Mouse (Mus musculus) embryo, embryonic 9.5 days (tissue): Measurements from ENCODE around the gene Fam174a.
A peak's percentile ranks its signal among the peaks of the same experiment; 100 is the strongest.

ENCODE experiments used
- DNase-seq: peaks from one replicate; pipeline ENCODE4 v3.0.0-alpha.2; 2017; ENCODE audit errors: extremely low spot score

The Fam174a gene

DNA sequence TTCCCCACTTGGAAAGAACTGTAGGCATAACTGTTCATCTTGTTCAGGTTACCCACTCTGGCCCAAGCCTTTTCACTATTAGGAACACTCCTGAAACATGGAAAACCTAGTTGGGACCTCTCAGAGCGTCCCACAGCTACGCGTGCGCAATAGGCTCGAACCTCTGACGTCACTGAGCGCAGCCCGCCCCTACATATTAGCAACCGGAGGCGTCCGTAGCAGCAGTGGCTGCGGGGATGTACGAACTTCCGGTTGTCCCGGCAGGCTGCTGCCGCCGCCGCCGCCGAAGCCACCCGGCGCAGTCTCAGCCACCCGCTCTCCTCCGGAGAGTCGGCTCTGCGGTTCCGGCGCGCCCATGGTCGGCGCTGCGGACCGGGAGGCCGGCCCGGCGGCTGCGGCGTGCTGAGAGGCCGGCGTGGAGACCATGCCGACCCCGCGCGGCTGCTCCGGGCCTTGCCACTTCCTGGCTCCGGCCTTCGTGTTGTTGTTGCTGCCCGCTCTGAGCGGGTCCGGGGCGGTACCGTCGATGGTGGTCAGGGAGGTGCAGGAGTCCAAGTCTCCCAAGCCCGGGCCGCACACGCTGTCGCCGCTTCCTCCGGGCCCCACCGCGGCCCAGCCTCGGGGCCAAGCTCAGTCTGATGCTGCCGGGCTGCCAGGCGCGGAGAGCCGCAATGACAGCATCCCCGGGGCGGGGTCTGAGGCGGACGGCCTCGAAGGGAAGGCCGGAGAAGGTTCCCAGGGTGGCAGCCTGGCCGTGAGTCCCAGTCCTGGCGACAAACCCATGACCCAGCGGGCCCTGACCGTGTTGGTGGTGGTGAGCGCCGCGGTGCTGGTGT is at the start of gene Fam174a:
Gene Fam174a (plus strand): TSS at position 231 of the 836 bp plus-strand sequence.
- peak; percentile 87 for DNase-seq

DNA sequence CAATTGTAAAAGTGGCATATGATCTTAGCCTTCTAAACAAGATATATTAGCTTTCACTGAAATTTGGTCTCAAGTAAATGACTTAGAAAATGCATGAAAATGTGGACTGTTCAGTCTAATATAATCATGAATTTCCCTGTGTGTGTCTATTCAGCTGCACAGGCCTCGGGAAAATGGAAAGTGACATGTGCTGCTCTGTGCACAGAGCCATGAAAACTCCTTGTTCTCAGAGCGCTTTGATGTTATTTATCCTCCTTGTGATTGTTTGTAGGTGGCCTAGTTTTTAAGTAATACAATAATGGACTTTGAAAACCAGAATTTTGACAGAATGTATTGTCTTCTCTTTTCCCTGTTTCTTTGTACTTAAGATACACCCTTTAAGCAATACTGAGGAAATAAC is 49.6 kb upstream of the Fam174a start:
- DNase-seq = no peak

DNA sequence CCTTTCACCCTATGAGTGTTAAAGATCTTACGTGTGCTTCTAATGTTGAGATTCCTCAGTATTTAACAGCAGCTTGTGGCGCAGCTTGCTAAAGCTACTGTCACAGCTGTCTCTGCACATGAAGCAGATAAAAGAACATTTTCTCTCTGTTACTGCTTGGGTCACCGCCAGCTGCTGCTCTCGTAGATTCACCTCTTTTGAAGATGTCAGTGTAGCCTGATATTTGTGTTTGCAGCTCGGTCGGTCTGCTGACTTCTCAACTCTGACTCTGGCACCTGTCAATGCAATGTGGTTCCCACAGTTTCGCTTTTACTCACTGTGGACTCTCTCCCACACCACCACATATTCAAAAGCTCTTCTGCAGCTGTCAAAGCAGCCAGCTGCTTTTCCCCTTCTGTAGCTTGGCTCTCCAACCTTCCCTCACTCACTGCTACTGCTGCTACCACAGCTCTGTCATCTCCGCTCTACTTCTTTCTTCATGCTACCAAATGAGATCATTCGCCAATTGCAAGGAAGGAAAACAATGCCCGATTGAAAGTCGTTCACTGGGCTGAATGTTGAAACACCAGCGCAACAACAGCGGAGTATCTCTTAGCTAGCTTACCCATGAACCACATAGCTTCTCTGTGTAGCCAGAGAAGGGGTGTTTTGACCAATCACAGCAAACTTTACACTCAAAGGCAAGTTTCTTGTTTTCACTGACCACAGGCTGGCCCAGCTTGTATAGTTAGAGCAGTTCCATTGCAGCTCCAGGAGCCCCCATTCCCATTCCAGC is 45.3 kb upstream of the Fam174a start:
- DNase-seq = no peak

DNA sequence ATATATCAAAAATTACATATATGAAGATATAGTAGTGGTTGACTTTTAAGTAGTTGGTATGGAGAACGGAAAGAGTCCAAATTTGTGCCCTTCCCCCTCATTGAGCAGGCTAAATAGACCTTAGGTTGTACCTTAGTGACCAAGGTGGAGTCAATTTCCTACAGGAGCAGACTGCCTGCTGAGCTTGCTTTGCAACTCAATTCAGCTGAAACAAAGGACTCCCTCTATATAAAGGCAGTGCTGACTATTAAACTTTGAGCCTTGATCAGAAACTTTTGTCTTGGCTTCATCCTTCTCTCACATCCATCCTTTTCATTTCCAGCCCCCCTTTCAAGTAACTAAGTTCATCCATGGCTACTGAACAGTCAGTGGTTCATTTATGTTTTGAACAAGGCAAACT is 40.1 kb upstream of the Fam174a start:
- no peak for DNase-seq

DNA sequence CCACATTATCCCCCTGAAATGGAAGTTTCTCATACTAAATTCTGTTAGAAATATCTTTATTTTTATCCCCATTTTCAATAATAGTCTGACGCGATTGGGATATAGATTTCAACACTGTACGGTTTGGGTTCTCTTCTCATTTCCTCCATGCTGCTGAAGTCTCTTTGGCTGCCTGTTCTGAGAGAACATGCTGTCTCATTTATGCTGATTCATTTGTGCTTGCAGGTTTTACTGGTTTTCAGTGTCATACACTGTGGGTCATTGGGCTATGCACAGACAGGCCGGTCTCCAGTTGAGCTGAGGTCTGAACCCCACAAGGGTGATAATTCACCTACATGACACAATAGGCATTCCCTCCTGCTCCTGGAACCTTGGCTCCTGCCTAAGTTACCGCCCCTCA is 5.1 kb upstream of the Fam174a start:
- no peak for DNase-seq

DNA sequence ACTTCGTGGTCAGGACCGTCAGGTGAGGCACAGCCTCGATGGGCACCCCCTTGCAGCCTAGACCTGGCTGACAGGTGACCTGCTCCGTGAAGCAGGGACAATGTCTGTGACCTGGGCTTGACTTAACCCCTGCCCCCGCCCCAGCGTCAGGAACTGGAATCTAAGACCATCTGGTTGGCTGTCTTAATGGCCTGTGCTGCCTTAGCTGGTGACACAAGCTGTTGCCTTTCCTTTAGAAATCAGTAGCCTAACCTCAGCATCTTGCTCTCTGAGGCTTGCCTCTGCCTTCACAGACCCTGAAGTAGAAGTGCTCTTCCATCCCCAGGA is 769 bp downstream of the Fam174a start:
- no peak for DNase-seq

DNA sequence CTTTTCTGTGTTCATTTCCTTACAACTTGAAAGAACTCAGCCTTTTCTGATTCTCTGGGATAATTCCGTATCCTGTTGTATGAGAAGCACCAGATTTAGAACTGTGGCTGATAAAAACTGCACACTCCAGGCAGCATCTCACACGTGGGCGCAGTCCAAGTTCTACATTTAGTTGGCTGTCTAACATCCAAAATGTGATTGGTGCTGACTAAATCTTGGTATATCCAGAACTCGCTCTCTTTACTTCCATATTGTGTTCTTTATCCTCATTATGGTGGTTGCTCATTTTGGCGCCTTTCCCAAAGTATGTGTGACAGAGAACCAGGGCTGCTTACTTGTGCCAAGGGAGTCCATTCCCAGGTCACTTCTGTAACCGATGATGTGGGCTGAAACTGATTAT is 2.6 kb downstream of the Fam174a start:
- no peak for DNase-seq

DNA sequence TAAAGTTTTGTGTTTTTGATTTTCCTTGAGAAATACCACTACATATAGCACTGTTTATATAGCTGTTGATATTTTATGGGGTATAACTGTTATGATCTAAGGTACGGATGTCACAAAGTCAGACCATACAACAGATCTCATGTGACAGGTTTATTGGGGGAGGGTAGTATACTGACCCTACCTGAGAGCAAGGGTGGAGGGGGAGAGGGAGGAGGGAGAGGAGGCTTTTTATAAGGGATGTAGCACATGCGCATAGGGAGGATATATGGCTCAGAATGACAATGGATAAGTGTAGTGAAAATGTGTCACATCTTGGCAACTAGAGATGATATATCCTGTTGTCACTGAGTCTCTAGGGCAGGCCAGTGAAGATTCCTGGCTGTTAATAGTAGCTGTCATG is 8.8 kb downstream of the Fam174a start:
- DNase-seq = no peak

DNA sequence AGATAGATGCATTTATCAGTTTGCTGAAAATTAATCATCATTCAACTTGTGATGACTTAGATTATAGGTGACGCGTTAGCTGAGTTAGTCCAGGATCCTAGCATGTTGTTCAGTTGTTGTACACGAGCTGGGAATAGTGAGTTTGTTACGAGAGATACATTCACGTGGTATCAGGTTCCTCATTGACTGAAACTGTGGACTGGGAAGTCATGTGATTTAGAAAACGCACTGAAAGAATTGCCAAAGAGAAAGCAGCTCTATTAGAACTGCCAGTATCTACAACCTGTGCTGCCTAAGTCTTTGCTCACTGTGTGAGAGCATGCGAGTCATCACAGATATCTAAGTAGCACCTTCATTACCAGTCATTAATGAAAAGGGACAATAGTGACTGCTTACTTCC is 9.6 kb downstream of the Fam174a start:
- DNase-seq = no peak

DNA sequence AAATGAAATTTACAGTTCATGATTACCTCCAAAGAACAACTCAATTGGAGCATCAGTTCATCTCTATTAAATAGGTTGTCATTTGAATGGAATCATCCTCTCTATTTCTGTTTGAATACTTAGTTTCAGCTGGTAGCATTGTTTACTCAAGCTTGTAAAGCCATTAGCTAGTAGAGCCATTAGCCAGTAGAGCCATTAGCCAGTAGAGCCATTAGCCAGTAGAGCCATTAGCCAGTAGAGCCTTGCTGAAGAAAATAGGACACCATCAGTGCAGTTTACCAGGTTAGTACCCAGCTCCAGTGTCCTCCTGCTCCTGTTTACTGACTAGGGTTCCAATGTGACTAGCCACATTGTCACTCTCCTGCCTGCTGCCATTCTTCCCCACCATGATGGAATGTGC is 13.4 kb downstream of the Fam174a start:
- DNase-seq = no peak

DNA sequence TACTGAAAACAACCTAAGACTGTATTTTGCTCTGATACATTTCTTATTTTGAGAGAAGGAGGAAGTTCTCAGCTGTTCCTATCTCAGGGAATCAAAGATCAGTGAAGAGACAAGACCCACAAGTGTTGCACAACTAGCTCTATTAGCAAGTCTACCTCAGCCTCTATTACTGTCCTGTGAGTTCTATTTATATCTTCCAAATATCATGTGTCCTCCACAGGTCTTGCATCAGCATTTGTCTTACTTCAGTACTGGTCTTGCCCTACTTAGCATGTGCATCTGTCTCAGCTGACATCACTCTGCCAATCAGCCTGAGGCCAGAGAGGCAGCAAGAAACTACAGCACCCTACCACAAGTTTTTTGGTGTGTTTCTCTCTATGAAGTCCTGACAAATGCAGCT is 26.2 kb downstream of the Fam174a start:
- DNase-seq = no peak

DNA sequence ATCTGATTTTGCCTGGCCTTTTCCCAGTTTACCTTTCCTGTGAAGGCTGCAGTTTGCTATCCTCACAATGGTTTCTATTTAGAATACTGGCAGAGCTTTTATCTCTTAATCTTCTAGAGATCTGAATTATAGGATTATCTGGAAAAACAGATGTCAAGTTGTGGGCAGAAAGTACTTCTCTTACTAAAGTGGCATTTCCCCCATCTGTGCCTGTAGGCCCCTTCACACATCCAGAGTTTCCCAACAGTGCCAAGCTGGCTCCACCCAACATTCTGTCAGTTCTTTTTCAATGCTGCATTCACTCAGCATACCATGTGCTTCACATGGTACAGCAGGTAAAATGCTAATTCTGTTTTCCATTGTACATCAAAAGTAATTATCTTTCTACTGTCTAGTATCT is 28.8 kb downstream of the Fam174a start:
- DNase-seq = no peak

DNA sequence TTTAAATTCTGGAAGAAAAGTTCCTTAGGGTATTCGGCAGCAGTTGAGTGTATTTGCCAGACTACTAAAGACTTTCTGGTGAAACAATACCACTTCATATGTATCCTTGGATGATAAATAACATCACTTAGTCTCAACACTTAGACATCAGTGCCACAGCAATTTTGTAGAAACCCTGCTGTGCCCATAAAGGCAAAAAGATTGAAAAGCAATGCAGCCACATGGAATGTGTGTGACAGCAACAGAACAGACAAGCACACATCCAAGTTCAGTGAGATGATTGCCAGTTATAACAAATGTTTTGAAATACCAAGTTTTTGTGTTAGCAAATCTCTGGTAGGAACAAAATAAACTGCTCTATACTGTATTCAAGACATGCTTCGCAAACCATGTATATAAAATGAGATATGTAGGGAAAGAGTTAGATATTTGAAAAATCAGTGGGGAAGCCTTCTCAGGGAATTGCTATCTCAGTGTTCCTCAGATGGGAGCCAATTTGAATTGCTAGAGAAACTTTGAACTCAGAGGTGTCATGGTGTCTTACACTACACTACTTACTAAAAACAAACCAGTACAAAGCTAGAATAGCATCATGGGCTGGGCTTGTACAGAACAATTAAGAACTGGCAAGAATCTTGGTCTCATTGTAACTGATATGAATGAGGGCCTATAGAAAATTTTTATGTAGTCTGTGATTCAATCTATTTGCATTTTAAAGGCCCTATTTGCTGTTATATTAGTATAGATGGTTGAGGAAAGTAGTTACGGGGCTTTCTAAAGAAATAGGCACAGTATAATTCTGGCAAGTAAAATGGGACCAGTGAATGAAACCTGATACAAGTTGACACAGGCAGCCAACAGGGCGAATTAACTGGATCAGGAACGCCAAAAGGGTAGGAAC is 30.4 kb downstream of the Fam174a start:
- no peak for DNase-seq

DNA sequence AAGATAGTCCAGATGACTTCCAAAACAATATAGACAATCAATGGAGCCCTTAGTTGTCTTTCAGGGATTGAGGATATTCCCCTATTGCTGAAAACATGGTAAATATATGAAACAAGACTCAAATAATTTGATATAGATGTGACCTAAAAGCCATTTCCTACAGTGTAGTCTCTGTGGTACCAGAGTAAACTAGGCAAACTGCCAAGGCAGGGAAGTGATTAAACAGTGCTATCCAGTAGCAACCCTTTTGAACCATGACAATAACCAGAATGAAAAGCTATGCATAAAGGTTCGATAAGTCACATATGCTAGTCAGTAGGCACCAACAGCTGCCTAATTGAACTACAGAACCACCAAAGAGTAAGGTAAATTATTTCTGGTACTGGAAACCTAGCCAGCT is 40.7 kb downstream of the Fam174a start:
- no peak for DNase-seq

DNA sequence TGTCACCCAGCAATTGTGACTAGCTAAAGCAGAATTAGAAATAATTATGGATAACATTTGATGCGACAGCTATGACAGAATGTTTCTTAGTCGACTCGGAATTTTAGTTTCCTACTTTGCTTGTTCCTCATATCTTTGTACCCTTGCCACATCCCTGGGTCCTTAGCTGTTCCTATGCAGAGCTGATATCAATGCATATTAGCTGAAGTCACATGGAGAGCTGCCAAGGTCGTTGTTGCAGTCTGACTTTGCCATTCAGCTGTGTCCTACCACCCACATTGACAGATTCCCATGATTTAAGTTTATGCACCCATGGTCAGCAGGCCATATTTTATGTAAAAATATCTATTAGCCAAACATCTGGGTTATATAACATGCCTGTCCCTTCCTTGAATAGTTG is 43.5 kb downstream of the Fam174a start:
- DNase-seq = no peak

DNA sequence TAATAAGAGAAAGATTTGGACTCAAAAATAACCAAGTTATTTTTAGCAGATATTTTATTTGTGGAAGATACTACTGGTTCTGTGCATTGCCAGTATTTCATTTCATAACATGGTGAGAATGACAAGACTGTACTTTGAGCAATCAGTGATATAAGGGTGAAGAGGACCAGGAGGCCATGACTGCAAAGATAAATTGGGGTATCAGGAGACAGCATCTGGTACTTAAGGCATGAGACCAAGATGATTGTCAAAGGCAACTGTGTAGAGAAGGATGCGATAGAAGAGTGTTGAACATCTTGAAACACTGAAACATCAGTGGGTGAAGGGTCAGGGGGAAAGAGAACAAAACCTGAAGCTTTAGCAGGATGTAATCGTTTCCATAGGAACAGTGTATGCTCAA is 50.3 kb downstream of the Fam174a start:
- no peak for DNase-seq

DNA sequence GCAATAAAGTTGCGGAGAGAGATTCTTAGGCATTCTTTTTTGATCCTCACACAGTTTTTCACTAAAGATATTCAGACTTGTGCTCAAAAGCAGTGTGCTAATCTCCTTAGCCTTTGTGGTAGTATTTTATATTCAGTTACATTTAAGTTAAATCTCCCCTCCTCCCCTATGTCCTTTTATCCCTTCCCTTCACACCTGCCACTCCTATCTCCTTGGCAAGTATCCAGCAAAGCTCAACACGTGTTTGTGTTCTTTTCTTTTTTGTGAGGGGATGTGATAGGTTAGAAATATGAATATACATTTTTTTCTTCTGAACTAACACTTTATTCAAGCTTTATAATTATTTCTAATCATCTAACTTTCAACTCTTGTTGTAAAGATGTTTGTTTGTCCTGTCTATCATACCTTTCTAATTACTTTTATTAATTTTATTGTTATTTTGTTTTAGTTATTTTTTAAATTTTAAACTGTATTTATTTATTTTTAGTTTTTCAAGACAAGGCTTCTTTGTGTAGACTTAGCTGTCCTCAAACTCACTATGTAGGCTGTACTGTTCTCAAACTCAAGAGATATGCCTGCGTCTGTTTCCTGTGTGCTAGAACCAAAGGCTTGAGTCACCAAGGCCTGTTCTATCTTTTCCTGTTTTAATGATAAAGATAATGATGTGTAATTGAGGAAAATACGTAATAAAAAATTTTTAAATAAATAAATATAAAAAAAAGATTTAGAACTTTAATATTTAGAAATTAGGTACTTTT is 53.4 kb downstream of the Fam174a start:
- no peak for DNase-seq

DNA sequence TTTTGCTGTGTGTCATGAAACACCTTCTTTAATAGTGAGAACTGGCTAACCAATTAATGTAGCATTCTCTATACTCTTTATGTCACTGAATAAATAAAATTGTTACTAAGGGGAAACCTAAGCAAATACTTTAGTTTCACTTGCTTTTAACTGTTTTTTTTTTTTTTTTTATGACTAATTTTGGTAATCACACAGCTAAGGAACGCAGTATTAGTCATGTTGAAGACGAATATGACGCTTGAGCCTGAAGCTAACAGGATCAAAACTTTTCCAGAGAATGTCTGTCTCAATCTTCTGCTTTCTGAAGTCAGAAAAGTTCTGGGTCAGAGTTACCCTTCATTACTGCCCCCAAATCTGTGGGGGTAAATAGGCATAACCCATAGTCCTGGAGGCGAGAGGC is 54.3 kb downstream of the Fam174a start:
- DNase-seq = no peak

DNA sequence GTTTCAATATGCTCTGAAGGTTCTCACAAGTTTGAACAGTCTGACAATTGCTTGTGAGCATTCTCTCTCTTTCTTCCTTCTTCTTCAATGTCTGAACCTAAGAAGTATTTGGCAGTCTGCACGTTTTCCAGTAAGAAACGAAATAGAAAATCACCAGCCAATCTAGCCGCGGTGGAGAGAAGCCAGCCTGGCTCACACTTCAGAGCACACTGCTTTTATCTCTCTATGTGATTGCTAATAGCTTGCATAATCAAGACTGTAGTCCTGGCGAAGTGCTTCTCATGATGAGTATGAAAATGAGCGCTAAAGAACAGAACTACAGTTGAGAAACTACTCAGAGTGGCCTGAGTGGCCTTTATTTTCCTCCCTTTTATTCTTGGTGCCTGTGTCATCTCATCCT is 62.0 kb downstream of the Fam174a start:
- DNase-seq = no peak

DNA sequence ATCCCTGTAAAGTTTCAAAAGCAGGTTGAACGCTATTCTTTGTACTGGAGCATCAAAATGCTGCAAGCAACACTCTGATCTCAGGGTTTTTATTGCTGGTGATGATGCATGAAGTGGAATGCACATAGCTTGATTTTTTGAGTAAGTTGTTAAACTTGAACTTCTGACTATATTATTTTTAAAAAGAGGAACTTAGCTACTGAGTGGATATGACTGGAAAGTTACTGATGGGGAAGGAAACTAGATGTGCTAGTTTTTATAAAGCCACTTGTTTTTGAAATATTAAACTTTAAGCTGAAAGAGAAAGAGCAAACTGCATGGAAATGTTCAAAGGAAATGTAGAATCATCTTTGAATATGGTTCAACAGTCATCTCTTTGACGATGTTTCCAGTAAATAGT is 67.6 kb downstream of the Fam174a start:
- no peak for DNase-seq
